21 mouse cellular contexts compared by ENCODE assay signal in the genomic region with DNA sequence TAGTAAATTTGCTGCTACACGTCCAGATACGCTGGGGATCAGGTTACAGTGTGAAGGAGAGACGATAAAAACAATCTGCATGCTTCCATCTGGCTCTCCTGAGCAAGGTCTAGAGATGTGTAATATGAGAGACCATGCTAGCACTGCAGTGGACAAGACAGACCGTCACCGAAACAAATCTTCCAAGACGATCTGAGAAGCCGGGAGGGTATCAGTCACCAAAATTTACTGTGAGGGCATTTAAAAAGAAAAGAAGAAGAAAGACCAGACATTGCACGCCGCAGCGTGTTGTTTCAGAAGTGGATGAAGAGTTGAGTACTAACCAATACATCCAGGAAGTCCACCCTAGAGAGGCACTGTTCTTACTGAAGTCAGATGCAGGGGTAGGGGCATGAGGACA. TPM values are rescaled to one million over a fixed set of nuclear protein-coding genes. Genes with fewer than 3 reads are reported as not detected.
A peak's percentile ranks its signal among the peaks of the same experiment; 100 is the strongest.
DNase-seq lines count a peak whose midpoint lies in the region; ATAC-seq and TF ChIP-seq lines count a peak whose summit lies in the region.
"Had no signal": no experiment of that assay in that cellular context is flagged by ENCODE, and none has a peak within 500 bp of the region (broad histone marks: within the 10 kb centered on the region; RNA-seq: fewer than 3 reads in every experiment).

No protein-coding gene starts in this region.

- no peak for TF ChIP-seq POLR2A in limb, embryonic 14.5 days (IDR thresholded peaks at IDR 0.05; ENCODE audit: borderline replicate concordance, extremely low read depth, insufficient read depth, insufficient read length)

- intact Hi-C loops in heart, postnatal 36 days (cut with DNase I), result no loop called here

- no peak for DNase-seq in heart, embryonic 10.5 days (ENCODE audit: low spot score)
- no peak for DNase-seq in heart, postnatal 36 days
- DNase-seq in kidney, postnatal 4 days, result no peak
- peak; percentile 39 for DNase-seq in embryonic facial prominence, embryonic 11.5 days (ENCODE audit: low spot score)
- no peak for DNase-seq in limb, embryonic 14.5 days (ENCODE audit: low spot score)
- no peak for DNase-seq in lung, adult 18-20 months
- DNase-seq in c-Kit-positive CD71-positive TER-119-positive erythroid progenitor cells, embryonic 14.5 days (ENCODE audit: low spot score), result no peak
- DNase-seq: adrenal gland, postnatal 36 days; cerebellum, postnatal 14 days; forebrain, postnatal 0 days; gastrocnemius, postnatal 10 days; kidney, adult 9 months; left cerebral cortex, postnatal 4 days; lung, adult 2 months; midbrain, embryonic 14.5 days; right cerebral cortex, postnatal 25 days; thymus, adult 18-20 months had no signal

- peak overlapping the region; percentile 89 for H3K27ac ChIP-seq in heart, embryonic 10.5 days
- peak overlapping the region; percentile 58 for H3K27ac ChIP-seq in kidney, embryonic 15.5 days
- H3K27ac ChIP-seq in embryonic facial prominence, embryonic 11.5 days (replicated peaks; ENCODE audit: low read depth, low read length), result no peak overlapping the region
- no peak overlapping the region for H3K27ac ChIP-seq in limb, embryonic 14.5 days (replicated peaks; ENCODE audit: low read depth, low read length)
- H3K27ac ChIP-seq: hindbrain, embryonic 15.5 days had no signal

- no peak overlapping the region for H3K4me3 ChIP-seq in heart, embryonic 10.5 days
- no peak overlapping the region for H3K4me3 ChIP-seq in kidney, embryonic 15.5 days (replicated peaks)
- no peak overlapping the region for H3K4me3 ChIP-seq in embryonic facial prominence, embryonic 11.5 days (ENCODE audit: low read depth, low read length)
- H3K4me3 ChIP-seq in limb, embryonic 14.5 days (replicated peaks; ENCODE audit: low read length), result no peak overlapping the region
- H3K4me3 ChIP-seq: erythroblast, embryonic 14.5 days; hindbrain, embryonic 15.5 days had no signal

- ATAC-seq in kidney, embryonic 15.5 days (replicated peaks; ENCODE audit: low FRiP score), result peak; percentile 40
- ATAC-seq in embryonic facial prominence, embryonic 11.5 days (replicated peaks; ENCODE audit: insufficient number of reproducible peaks, low FRiP score, low TSS enrichment, low read depth), result no peak
- no peak for ATAC-seq in limb, embryonic 14.5 days (ENCODE audit: low FRiP score, low read depth)
- ATAC-seq: activated CD4-positive, CD25-positive, alpha-beta regulatory T cell, adult 4 months; forebrain, postnatal 0 days had no signal

- peaks cover 44% of the 10 kb centered on the region for H3K4me1 ChIP-seq in heart, embryonic 10.5 days
- H3K4me1 ChIP-seq in kidney, embryonic 15.5 days, result peaks cover 63% of the 10 kb centered on the region
- peaks cover 14% of the 10 kb centered on the region for H3K4me1 ChIP-seq in embryonic facial prominence, embryonic 11.5 days (ENCODE audit: control insufficient read depth, insufficient read depth, low read length)
- peaks cover 34% of the 10 kb centered on the region for H3K4me1 ChIP-seq in limb, embryonic 14.5 days (ENCODE audit: control insufficient read depth, insufficient read depth, low read length)

- no peak overlapping the region for H3K9ac ChIP-seq in kidney, embryonic 15.5 days
- no peak overlapping the region for H3K9ac ChIP-seq in embryonic facial prominence, embryonic 11.5 days (replicated peaks; ENCODE audit: low read length)
- H3K9ac ChIP-seq in limb, embryonic 14.5 days (ENCODE audit: low read depth, low read length, severe bottlenecking), result no peak overlapping the region
- H3K9ac ChIP-seq: forebrain, postnatal 0 days; hindbrain, embryonic 15.5 days had no signal

- no peaks in the 10 kb centered on the region for H3K27me3 ChIP-seq in heart, embryonic 10.5 days (ENCODE audit: insufficient read depth, poor library complexity, severe bottlenecking)
- H3K27me3 ChIP-seq in kidney, embryonic 15.5 days, result no peaks in the 10 kb centered on the region
- H3K27me3 ChIP-seq in embryonic facial prominence, embryonic 11.5 days (ENCODE audit: control insufficient read depth, insufficient read depth, low read length), result no peaks in the 10 kb centered on the region
- no peaks in the 10 kb centered on the region for H3K27me3 ChIP-seq in limb, embryonic 14.5 days (ENCODE audit: control insufficient read depth, insufficient read depth, low read length)
- H3K27me3 ChIP-seq: hindbrain, embryonic 15.5 days had no signal

- H3K4me2 ChIP-seq in kidney, embryonic 15.5 days, result peak overlapping the region; percentile 14; the same call in 1 of the 2 replicates
- H3K4me2 ChIP-seq in embryonic facial prominence, embryonic 11.5 days (ENCODE audit: low read depth, low read length), result no peak overlapping the region
- 0 out of 2 replicates have a peak overlapping the region, but pooled peaks have one; percentile 0 for H3K4me2 ChIP-seq in limb, embryonic 14.5 days (replicated peaks; ENCODE audit: low read depth, low read length, severe bottlenecking)
- H3K4me2 ChIP-seq: hindbrain, embryonic 15.5 days had no signal

- H3K36me3 ChIP-seq in heart, embryonic 10.5 days, result no peaks in the 10 kb centered on the region
- H3K36me3 ChIP-seq in kidney, embryonic 15.5 days, result 0 out of 2 replicates have a peak, but pooled peaks cover 3% of the 10 kb centered on the region
- H3K36me3 ChIP-seq in embryonic facial prominence, embryonic 11.5 days (replicated peaks; ENCODE audit: control insufficient read depth, insufficient read depth, low read depth, low read length), result no peaks in the 10 kb centered on the region
- H3K36me3 ChIP-seq in limb, embryonic 14.5 days (ENCODE audit: control insufficient read depth, insufficient read depth, low read length), result 0 out of 2 replicates have a peak, but pooled peaks cover 4% of the 10 kb centered on the region
- H3K36me3 ChIP-seq: hindbrain, embryonic 15.5 days had no signal

- 59% methylated on average over 10 of the region's 10 CpGs for WGBS in heart, embryonic 10.5 days
- WGBS in kidney, embryonic 15.5 days, result 18% methylated on average over 10 of the region's 10 CpGs
- WGBS in embryonic facial prominence, embryonic 11.5 days, result 44% methylated on average over 10 of the region's 10 CpGs
- WGBS in limb, embryonic 14.5 days, result 15% methylated on average over 10 of the region's 10 CpGs

- no peaks in the 10 kb centered on the region for H3K9me3 ChIP-seq in heart, embryonic 10.5 days
- no peaks in the 10 kb centered on the region for H3K9me3 ChIP-seq in kidney, embryonic 15.5 days (replicated peaks)
- no peaks in the 10 kb centered on the region for H3K9me3 ChIP-seq in embryonic facial prominence, embryonic 11.5 days (replicated peaks; ENCODE audit: control insufficient read depth, low read length)
- peaks cover 5% of the 10 kb centered on the region; the same call in 1 of the 2 replicates for H3K9me3 ChIP-seq in limb, embryonic 14.5 days (ENCODE audit: control insufficient read depth, low read length)
- H3K9me3 ChIP-seq: hindbrain, embryonic 15.5 days had no signal

RNA-seq across cellular contexts. Expression of a gene that starts 39.0 kb away (rescaled TPM):
- polyA plus RNA-seq in heart, embryonic 10.5 days (2016; fragmentation: Nextera tagmentation; extraction: Ambion mirVana), result 79.9 and 99.3 TPM in 2 replicates
- total RNA-seq in heart, postnatal 36 days (2021), result 10 to 100 TPM; 31.9 to 39.3 TPM
- polyA plus RNA-seq in kidney, embryonic 15.5 days (2015; fragmentation: Nextera tagmentation; extraction: Ambion mirVana), result 50.2 and 55.0 TPM in 2 replicates
- 135 and 148 TPM in 2 replicates for polyA plus RNA-seq in embryonic facial prominence, embryonic 11.5 days (2014; fragmentation: Nextera tagmentation; extraction: Ambion mirVana)
- polyA plus RNA-seq in limb, embryonic 14.5 days (2012; rRNA removed), result 101 and 121 TPM in 2 replicates
- polyA plus RNA-seq in limb, embryonic 14.5 days (2014; fragmentation: Nextera tagmentation; extraction: Ambion mirVana), result 166 and 190 TPM in 2 replicates

Comparison
In these comparisons a context has a peak if more than half of its experiments do, and no peak if none do; other contexts are left out.
1. H3K27ac ChIP-seq: peak in heart, embryonic 10.5 days (single experiment) and kidney, embryonic 15.5 days (single experiment); none in embryonic facial prominence, embryonic 11.5 days (single experiment) and limb, embryonic 14.5 days (single experiment).